Mouse (Mus musculus) brain, embryonic 14.5 days (tissue): ENCODE measurements around the gene Pacrg.

Experiments used
- CTCF ChIP-seq: fragments of 200-500 bp; IDR thresholded peaks from 2 replicates; pipeline ENCODE4 v1.5.1; 2012; ENCODE audit warnings: inconsistent platforms, mild to moderate bottlenecking, moderate library complexity, borderline replicate concordance; ENCODE audit not compliant: insufficient read depth, insufficient read length; ENCODE audit errors: extremely low read depth
- POLR2A ChIP-seq: fragments of 200-500 bp; IDR thresholded peaks from 2 replicates; pipeline ENCODE4 v1.6.1; 2012; ENCODE audit warnings: mild to moderate bottlenecking, inconsistent platforms, borderline replicate concordance; ENCODE audit not compliant: poor library complexity, insufficient read depth, insufficient read length, severe bottlenecking; ENCODE audit errors: extremely low read depth

DNA sequence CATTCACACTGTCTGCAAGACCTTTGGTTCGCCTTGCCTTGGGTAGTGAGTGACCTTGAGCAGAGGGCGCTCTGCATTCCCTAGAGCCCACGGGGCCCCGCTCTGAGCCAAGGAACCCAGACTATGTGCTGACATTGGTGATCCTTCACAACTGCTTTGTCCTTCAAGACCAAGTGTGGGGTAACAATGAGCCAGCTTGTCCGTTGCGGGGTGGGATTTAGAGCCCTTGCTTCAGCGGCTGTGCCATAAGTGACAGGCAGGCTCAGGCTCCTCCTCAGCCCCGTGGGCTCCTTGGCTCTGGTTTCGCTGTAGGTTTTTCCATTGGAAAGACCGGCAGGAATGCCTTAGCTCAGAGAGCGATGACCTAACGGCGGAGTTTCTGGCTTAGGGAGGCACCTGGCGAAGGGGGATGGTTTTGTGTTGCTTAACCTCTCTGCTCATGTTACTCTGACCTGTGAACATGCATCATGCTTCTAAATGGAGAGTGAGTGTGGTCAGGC is 390.3 kb downstream of the Pacrg start:
- TF ChIP-seq CTCF (no peak), POLR2A (no peak)
